Mouse (Mus musculus): ENCODE data around the gene Comt. TPM values are rescaled to one million over a fixed set of nuclear protein-coding genes. Genes with fewer than 3 reads are reported as not detected.

The Comt gene
- polyA plus RNA-seq, 1 experiment from 2014 or later, result 112 TPM

DNA sequence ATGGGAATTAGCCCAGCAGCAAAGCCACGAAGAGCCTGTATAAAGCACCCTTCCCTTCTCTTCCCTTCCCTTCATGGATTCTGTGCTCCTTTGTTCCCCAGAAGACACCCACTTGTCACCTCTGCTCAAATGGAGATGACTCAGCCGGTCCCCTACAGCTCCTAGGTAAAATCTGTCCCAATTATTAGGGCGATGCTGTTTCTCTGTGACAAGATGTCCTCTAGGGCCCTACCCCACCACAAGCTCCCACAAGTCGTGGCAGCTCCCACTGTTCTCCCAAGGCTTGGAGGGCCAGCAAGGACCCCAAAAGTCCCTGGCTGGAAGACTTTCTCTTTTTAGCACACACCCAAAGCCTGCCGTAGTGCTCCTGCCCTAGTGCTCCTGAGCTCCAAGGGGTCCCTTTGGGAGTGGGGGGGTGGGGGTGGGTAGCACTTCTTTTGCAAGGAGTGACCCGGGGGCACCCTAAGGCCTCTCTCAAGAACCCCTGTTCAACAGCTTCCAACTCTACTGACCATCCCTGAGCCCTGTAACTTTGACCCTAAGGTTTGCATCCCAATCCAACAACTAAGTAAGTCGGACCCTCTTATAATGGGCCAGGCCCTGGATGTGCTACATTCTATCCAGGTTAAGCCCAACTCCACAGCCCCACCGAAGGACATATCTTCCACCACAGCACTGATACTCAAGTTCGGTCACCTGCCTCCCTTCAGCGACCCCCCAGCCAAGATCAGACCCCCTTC is 1.0 kb downstream of the Comt start:
- peaks cover 30% of the 10 kb centered on the region for H3K36me3 ChIP-seq (ENCODE audit: control insufficient read depth, insufficient read depth, low read length)
- peak overlapping the region; percentile 72 to 79 for H3K27ac ChIP-seq (replicated peaks in 1 of 2; ENCODE audit: control insufficient read depth in 1 of 2, insufficient read depth in 1 of 2, low read depth in 2 of 2, low read length in 2 of 2)
- H3K4me3 ChIP-seq (ENCODE audit: control insufficient read depth in 1 of 2, insufficient read depth in 1 of 2, low read depth in 1 of 2, low read length in 2 of 2), result peak overlapping the region; percentile 78 to 84
- H3K4me2 ChIP-seq (ENCODE audit: low read length), result peak overlapping the region; percentile 95
- no peaks in the 10 kb centered on the region for H3K27me3 ChIP-seq (ENCODE audit: control insufficient read depth, insufficient read depth, low read length)
- WGBS, result 12% methylated on average over 10 of the region's 10 CpGs
- ATAC-seq (ENCODE audit: insufficient number of reproducible peaks, insufficient read depth, low FRiP score, low read depth), result 0 out of 2 replicates have a peak, but pooled peaks have one; percentile 6
- peaks cover 21 to 34% of the 10 kb centered on the region in 2 experiments for H3K4me1 ChIP-seq (ENCODE audit: control insufficient read depth in 2 of 2, insufficient read depth in 2 of 2, low read length in 2 of 2)
- no peaks in the 10 kb centered on the region for H3K9me3 ChIP-seq (ENCODE audit: control insufficient read depth, low read length)
- H3K9ac ChIP-seq (ENCODE audit: low read length), result peak overlapping the region; percentile 92

DNA sequence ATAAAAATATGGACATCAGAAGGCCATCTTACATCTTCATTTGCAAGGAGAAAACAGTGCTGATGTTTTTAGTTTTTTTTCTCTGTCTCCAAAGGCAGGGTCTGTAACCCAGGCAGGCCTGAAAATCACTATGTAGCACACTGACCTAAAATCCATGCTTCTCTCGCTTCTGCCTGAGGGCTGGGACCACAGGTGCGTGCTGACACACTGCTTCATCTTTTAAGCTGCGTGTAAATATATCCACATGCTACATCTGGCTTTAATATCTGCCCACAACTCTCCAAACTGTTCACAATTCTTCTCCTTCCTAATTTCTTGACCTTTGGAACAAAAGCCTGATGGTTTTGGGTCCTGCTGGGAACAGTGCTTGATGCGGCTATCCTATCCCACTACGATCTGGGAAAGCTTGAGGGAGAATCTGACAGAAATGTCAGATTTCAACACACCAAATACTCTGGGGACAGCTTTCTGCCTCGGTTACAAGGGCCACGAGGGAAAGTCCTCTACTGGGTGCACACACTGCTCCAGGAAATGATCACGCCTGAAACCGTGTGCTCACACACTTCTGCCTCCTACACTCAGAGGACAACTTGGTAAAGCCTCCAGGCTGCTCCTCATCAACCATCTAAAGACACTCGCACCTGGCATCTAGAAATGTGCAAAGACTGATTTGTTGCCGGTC is 2.1 kb downstream of the Comt start:
- Histone ChIP-seq H3K9ac (ENCODE audit: low read length) (no peak overlapping the region; the same call in 1 of the 2 replicates), H3K9me3 (ENCODE audit: control insufficient read depth, low read length) (no peaks in the 10 kb centered on the region), H3K27me3 (ENCODE audit: control insufficient read depth, insufficient read depth, low read length) (no peaks in the 10 kb centered on the region), H3K4me3 (ENCODE audit: control insufficient read depth in 1 of 2, insufficient read depth in 1 of 2, low read depth in 1 of 2, low read length in 2 of 2) (no peak overlapping the region), H3K27ac (replicated peaks in 1 of 2; ENCODE audit: control insufficient read depth in 1 of 2, insufficient read depth in 1 of 2, low read depth in 2 of 2, low read length in 2 of 2) (no peak overlapping the region), H3K4me1 (ENCODE audit: control insufficient read depth in 2 of 2, insufficient read depth in 2 of 2, low read length in 2 of 2) (peaks cover 21 to 41% of the 10 kb centered on the region in 2 experiments), H3K36me3 (ENCODE audit: control insufficient read depth, insufficient read depth, low read length) (peaks cover 41% of the 10 kb centered on the region), H3K4me2 (ENCODE audit: low read length) (peak overlapping the region; percentile 95)
- WGBS, result 76% methylated on average over 11 of the region's 11 CpGs
- ATAC-seq (ENCODE audit: insufficient number of reproducible peaks, insufficient read depth, low FRiP score, low read depth), result no peak

DNA sequence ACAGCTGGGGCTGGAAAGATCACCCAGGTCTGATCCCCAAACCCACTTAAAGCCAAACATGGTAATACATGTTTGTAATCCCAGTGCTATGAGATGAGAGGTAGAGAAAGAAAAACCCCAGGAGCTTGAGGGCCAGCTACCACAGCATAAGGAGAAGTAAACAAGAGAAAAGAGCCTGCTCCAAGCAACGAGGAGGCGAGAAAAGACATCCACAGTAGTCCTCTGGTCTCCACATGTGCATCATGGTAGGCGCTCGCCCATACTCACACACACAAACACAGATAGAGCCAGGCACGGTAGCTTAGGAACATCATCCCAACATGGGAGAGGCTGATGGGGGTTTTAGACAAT is 2.8 kb downstream of the Comt start:
- no peak overlapping the region for H3K4me3 ChIP-seq (ENCODE audit: control insufficient read depth in 1 of 2, insufficient read depth in 1 of 2, low read depth in 1 of 2, low read length in 2 of 2)
- 0 out of 4 replicates have a peak overlapping the region, but pooled peaks of 1 of the 2 experiments have one; percentile 22 for H3K27ac ChIP-seq (replicated peaks in 1 of 2; ENCODE audit: control insufficient read depth in 1 of 2, insufficient read depth in 1 of 2, low read depth in 2 of 2, low read length in 2 of 2)
- peak overlapping the region; percentile 95; the same call in 1 of the 2 replicates for H3K4me2 ChIP-seq (ENCODE audit: low read length)
- no peak for ATAC-seq (ENCODE audit: insufficient number of reproducible peaks, insufficient read depth, low FRiP score, low read depth)
- no peaks in the 10 kb centered on the region for H3K27me3 ChIP-seq (ENCODE audit: control insufficient read depth, insufficient read depth, low read length)
- peaks cover 20 to 42% of the 10 kb centered on the region in 2 experiments for H3K4me1 ChIP-seq (ENCODE audit: control insufficient read depth in 2 of 2, insufficient read depth in 2 of 2, low read length in 2 of 2)
- H3K9ac ChIP-seq (ENCODE audit: low read length), result peak overlapping the region; percentile 17; the same call in 1 of the 2 replicates
- H3K9me3 ChIP-seq (ENCODE audit: control insufficient read depth, low read length), result no peaks in the 10 kb centered on the region
- WGBS, result 86% methylated on average over 5 of the region's 5 CpGs
- H3K36me3 ChIP-seq (ENCODE audit: control insufficient read depth, insufficient read depth, low read length), result peaks cover 45% of the 10 kb centered on the region

DNA sequence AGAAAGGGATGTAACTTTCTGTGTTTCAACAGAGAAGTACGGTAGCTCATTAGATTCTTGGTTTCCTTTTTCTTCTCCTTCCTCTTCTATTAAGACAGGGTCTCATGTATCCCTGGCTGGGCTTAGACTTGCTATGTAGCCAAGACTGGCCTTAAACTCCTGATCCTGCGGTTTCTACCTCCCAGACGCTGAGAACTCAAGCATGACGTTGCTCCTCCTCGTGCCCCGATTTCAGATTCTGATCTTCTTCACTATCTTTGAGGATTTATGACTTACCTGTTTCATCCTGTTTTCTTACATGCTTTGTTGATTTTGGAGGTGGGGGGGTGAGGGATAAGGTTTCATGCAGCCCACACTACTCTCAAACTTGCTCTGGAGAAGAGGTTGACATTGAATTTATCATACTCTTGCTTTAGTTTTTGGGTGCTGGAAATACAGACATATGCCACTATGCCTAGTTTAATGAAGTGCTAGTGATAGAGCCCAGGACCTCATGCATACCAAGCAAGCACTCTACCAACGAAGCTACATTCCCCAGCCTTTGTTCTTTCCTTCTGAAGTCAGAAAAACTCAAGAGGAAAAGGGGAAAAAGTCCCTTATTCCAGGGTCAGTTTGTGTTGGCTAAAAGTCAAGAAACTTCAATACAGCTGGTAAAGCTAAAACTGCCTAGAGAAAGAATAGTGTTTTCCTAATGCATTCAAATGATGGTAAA is 3.3 kb downstream of the Comt start:
- 73% methylated on average over 7 of the region's 7 CpGs for WGBS
- H3K4me2 ChIP-seq (ENCODE audit: low read length), result peak overlapping the region; percentile 16; the same call in 1 of the 2 replicates
- H3K9ac ChIP-seq (ENCODE audit: low read length), result 0 out of 2 replicates have a peak overlapping the region, but pooled peaks have one; percentile 17
- no peak for ATAC-seq (ENCODE audit: insufficient number of reproducible peaks, insufficient read depth, low FRiP score, low read depth)
- no peaks in the 10 kb centered on the region for H3K9me3 ChIP-seq (ENCODE audit: control insufficient read depth, low read length)
- H3K4me3 ChIP-seq (ENCODE audit: control insufficient read depth in 1 of 2, insufficient read depth in 1 of 2, low read depth in 1 of 2, low read length in 2 of 2), result no peak overlapping the region
- peaks cover 49% of the 10 kb centered on the region for H3K36me3 ChIP-seq (ENCODE audit: control insufficient read depth, insufficient read depth, low read length)
- no peaks in the 10 kb centered on the region for H3K27me3 ChIP-seq (ENCODE audit: control insufficient read depth, insufficient read depth, low read length)
- H3K27ac ChIP-seq (replicated peaks in 1 of 2; ENCODE audit: control insufficient read depth in 1 of 2, insufficient read depth in 1 of 2, low read depth in 2 of 2, low read length in 2 of 2), result peak overlapping the region in 1 of 2 experiments; percentile 0; a peak in 1 of 4 replicates
- peaks cover 16 to 39% of the 10 kb centered on the region in 2 experiments for H3K4me1 ChIP-seq (ENCODE audit: control insufficient read depth in 2 of 2, insufficient read depth in 2 of 2, low read length in 2 of 2)

DNA sequence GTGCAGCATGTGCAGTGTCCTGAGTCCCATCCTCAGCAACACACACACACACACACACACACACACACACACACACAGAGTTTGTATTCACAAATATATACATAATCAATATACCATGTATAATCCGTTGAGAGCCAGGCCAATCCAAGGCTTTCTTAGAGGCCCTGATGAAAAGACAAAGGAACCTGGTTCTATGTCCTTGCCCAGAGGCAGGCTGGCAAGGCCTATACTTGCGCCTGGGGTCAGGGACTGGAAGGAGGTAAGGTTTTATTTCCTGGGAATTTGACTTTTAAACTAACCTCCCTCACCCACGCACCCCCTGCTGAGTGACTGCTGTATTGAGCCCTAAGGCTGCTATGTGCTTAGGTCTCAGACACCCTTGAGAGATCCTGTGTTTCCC is 6.1 kb downstream of the Comt start:
- 79% methylated on average over 3 of the region's 3 CpGs for WGBS
- no peak overlapping the region for H3K27ac ChIP-seq (replicated peaks in 1 of 2; ENCODE audit: control insufficient read depth in 1 of 2, insufficient read depth in 1 of 2, low read depth in 2 of 2, low read length in 2 of 2)
- no peaks in the 10 kb centered on the region for H3K27me3 ChIP-seq (ENCODE audit: control insufficient read depth, insufficient read depth, low read length)
- no peak overlapping the region for H3K4me3 ChIP-seq (ENCODE audit: control insufficient read depth in 1 of 2, insufficient read depth in 1 of 2, low read depth in 1 of 2, low read length in 2 of 2)
- no peaks in the 10 kb centered on the region for H3K9me3 ChIP-seq (ENCODE audit: control insufficient read depth, low read length)
- no peak for ATAC-seq (ENCODE audit: insufficient number of reproducible peaks, insufficient read depth, low FRiP score, low read depth)
- peaks cover 54% of the 10 kb centered on the region for H3K36me3 ChIP-seq (ENCODE audit: control insufficient read depth, insufficient read depth, low read length)
- no peak overlapping the region for H3K4me2 ChIP-seq (ENCODE audit: low read length)
- H3K4me1 ChIP-seq (ENCODE audit: control insufficient read depth in 2 of 2, insufficient read depth in 2 of 2, low read length in 2 of 2), result peaks cover 15 to 34% of the 10 kb centered on the region in 2 experiments
- H3K9ac ChIP-seq (ENCODE audit: low read length), result no peak overlapping the region

DNA sequence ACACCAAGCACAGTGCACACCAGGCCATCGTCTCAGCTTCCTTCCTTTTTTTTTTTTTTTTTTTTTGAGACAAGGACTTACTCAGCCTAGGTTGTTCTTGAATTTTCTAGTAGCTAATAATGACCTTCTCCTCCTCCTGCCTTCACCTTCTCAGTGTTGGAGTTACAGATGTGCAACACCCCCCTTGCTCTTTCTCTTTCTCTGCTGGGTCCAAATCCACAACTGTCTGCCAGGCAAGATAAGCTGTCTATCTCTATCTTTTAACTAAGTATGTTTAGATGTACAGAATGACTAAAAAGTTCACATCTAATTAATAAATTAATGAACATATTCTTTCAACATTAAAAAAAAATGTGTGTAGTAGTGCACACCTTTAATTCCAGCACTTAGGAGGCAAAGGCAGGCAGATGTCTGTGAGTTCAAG is 7.0 kb downstream of the Comt start:
- H3K27me3 ChIP-seq (ENCODE audit: control insufficient read depth, insufficient read depth, low read length), result no peaks in the 10 kb centered on the region
- H3K27ac ChIP-seq (replicated peaks in 1 of 2; ENCODE audit: control insufficient read depth in 1 of 2, insufficient read depth in 1 of 2, low read depth in 2 of 2, low read length in 2 of 2), result no peak overlapping the region
- no peak overlapping the region for H3K9ac ChIP-seq (ENCODE audit: low read length)
- 79% methylated on average over 1 of the region's 1 CpGs for WGBS
- H3K36me3 ChIP-seq (ENCODE audit: control insufficient read depth, insufficient read depth, low read length), result peaks cover 62% of the 10 kb centered on the region
- no peak overlapping the region for H3K4me2 ChIP-seq (ENCODE audit: low read length)
- H3K4me3 ChIP-seq (ENCODE audit: control insufficient read depth in 1 of 2, insufficient read depth in 1 of 2, low read depth in 1 of 2, low read length in 2 of 2), result no peak overlapping the region
- ATAC-seq (ENCODE audit: insufficient number of reproducible peaks, insufficient read depth, low FRiP score, low read depth), result no peak
- no peaks in the 10 kb centered on the region for H3K9me3 ChIP-seq (ENCODE audit: control insufficient read depth, low read length)
- H3K4me1 ChIP-seq (ENCODE audit: control insufficient read depth in 2 of 2, insufficient read depth in 2 of 2, low read length in 2 of 2), result peaks cover 7 to 25% of the 10 kb centered on the region in 2 experiments
